Mouse (Mus musculus) kidney, adult 2 months (tissue): ENCODE data around the gene Arhgef10l. TPM values are rescaled to one million over a fixed set of nuclear protein-coding genes. Genes with fewer than 3 reads are reported as not detected.

Source experiments
- DNase-seq: peaks from one replicate; pipeline ENCODE4 v3.0.0; 2021
- H3K27ac ChIP-seq: fragments of 200-500 bp; 2 replicates; pipeline ENCODE4 v1.5.1; 2012; ENCODE audit warnings: low read depth, low read length, control low read depth, inconsistent platforms; ENCODE audit not compliant: insufficient read depth
- H3K27me3 ChIP-seq: fragments of 200-500 bp; replicated peaks from 2 replicates; pipeline ENCODE4 v1.6.1; 2012; ENCODE audit warnings: mild to moderate bottlenecking, moderate library complexity, low read length, inconsistent platforms; ENCODE audit not compliant: control insufficient read depth, insufficient read depth
- H3K36me3 ChIP-seq: fragments of 200-500 bp; 2 replicates; pipeline ENCODE4 v1.6.1; 2012; ENCODE audit warnings: mild to moderate bottlenecking, moderate library complexity, low read length, inconsistent platforms; ENCODE audit not compliant: control insufficient read depth, insufficient read depth
- H3K4me1 ChIP-seq: fragments of 200-500 bp; 2 replicates; pipeline ENCODE4 v1.6.1; 2011; ENCODE audit warnings: low read length; ENCODE audit not compliant: control insufficient read depth, insufficient read depth
- H3K4me3 ChIP-seq: fragments of 200-500 bp; 2 replicates; pipeline ENCODE4 v1.5.1; 2011; ENCODE audit warnings: mild to moderate bottlenecking, low read depth, low read length, control low read depth; ENCODE audit not compliant: insufficient read depth
- CTCF ChIP-seq: fragments of 200-500 bp; conservative IDR thresholded peaks from 2 replicates; pipeline ENCODE4 v1.5.1; 2011; ENCODE audit warnings: low read depth, mild to moderate bottlenecking, control low read depth, low read length, moderate library complexity, mixed read lengths; ENCODE audit not compliant: insufficient read depth, insufficient read length
- POLR2A ChIP-seq: fragments of 200-500 bp; IDR thresholded peaks from one replicate; pipeline ENCODE4 v1.6.1; 2011; ENCODE audit warnings: low read depth, low read length, control low read depth
- WGBS: fragments of 180-500 bp; shearing (Covaris S2); methylation state at CpG from one replicate; pipeline ENCODE4 v1.1.7; 2018; 5-methylcytosine and 5-hydroxymethylcytosine counted together
- polyA plus RNA-seq: library from polyadenylated mRNA; depleted of rRNA; stranded (reverse); fragments of >200 nt; gene quantifications from 2 replicates; pipeline ENCODE4 v1.2.3, GENCODE M21; 2012

The Arhgef10l gene
- polyA plus RNA-seq, 1 experiment = 42.0 TPM

- Histone ChIP-seq H3K27me3 (no peaks in the 10 kb centered on the region), H3K4me3 (no peak overlapping the region), H3K36me3 (no peaks in the 10 kb centered on the region), H3K27ac (no peak overlapping the region), H3K4me1 (no peaks in the 10 kb centered on the region; the same call in 1 of the 2 replicates)
- no peak for TF ChIP-seq POLR2A
- 75% methylated on average over 18 of the region's 18 CpGs for WGBS
- DNase-seq = no peak
Observed at GRCm38 (mm10) chr4:140708297-140708927, 42.6 kb upstream of the Arhgef10l start.

- DNase-seq = no peak
- Histone ChIP-seq H3K4me1 (no peaks in the 10 kb centered on the region; the same call in 1 of the 2 replicates), H3K27me3 (no peaks in the 10 kb centered on the region), H3K27ac (no peak overlapping the region), H3K36me3 (no peaks in the 10 kb centered on the region), H3K4me3 (no peak overlapping the region)
- WGBS = 82% methylated on average over 4 of the region's 4 CpGs
- no peak for TF ChIP-seq POLR2A
- TF ChIP-seq CTCF = no peak
Observed at GRCm38 (mm10) chr4:140707615-140708014, 41.8 kb upstream of the Arhgef10l start.

- WGBS = 43% methylated on average over 4 of the region's 4 CpGs
- TF ChIP-seq POLR2A (no peak), CTCF (no peak)
- no peak overlapping the region for H3K27ac ChIP-seq
- no peaks in the 10 kb centered on the region; the same call in 1 of the 2 replicates for H3K4me1 ChIP-seq
- H3K4me3 ChIP-seq = no peak overlapping the region
- H3K36me3 ChIP-seq = no peaks in the 10 kb centered on the region
- DNase-seq = peak; percentile 33
- no peaks in the 10 kb centered on the region for H3K27me3 ChIP-seq
Observed at GRCm38 (mm10) chr4:140704166-140704565, 38.4 kb upstream of the Arhgef10l start.

- Histone ChIP-seq H3K4me3 (no peak overlapping the region), H3K27ac (no peak overlapping the region), H3K4me1 (no peaks in the 10 kb centered on the region; the same call in 1 of the 2 replicates), H3K36me3 (no peaks in the 10 kb centered on the region), H3K27me3 (no peaks in the 10 kb centered on the region)
- no peak for TF ChIP-seq CTCF
- no peak for TF ChIP-seq POLR2A
- WGBS = 48% methylated on average over 8 of the region's 8 CpGs
- no peak for DNase-seq
Observed at GRCm38 (mm10) chr4:140703636-140704035, 37.8 kb upstream of the Arhgef10l start.

- Histone ChIP-seq H3K4me3 (peak overlapping the region; percentile 89), H3K4me1 (no peaks in the 10 kb centered on the region; the same call in 1 of the 2 replicates), H3K27ac (peak overlapping the region; percentile 11; the same call in 1 of the 2 replicates), H3K36me3 (no peaks in the 10 kb centered on the region), H3K27me3 (no peaks in the 10 kb centered on the region)
- DNase-seq = peak; percentile 90
- TF ChIP-seq POLR2A (no peak), CTCF (no peak)
- 1% methylated on average over 51 of the region's 68 CpGs for WGBS
Observed at GRCm38 (mm10) chr4:140702611-140703327, 37.0 kb upstream of the Arhgef10l start.

- TF ChIP-seq POLR2A (no peak), CTCF (no peak)
- Histone ChIP-seq H3K27ac (no peak overlapping the region), H3K36me3 (no peaks in the 10 kb centered on the region), H3K4me3 (peak overlapping the region; percentile 89), H3K27me3 (no peaks in the 10 kb centered on the region), H3K4me1 (no peaks in the 10 kb centered on the region; the same call in 1 of the 2 replicates)
- WGBS = 2% methylated on average over 97 of the region's 107 CpGs
- peak; percentile 33 for DNase-seq
Observed at GRCm38 (mm10) chr4:140701716-140702561, 36.1 kb upstream of the Arhgef10l start.
